Mouse (Mus musculus) embryonic facial prominence, embryonic 14.5 days (tissue): Measurements from ENCODE around the gene Olfr1148. TPM values are rescaled to one million over a fixed set of nuclear protein-coding genes. Genes with fewer than 3 reads are reported as not detected.

Experiments
- ATAC-seq: fragments of 200-750 bp; cut with Nextera tagmentation; 2 replicates; pipeline ENCODE4 v1.8.0; 2017; ENCODE audit warnings: low read depth, moderate number of reproducible peaks, moderate TSS enrichment
- DNase-seq: peaks from one replicate; pipeline ENCODE4 v3.0.0-alpha.2; 2015; ENCODE audit warnings: low spot score
- H3K27ac ChIP-seq: fragments of 300-500 bp; sonication (generic); replicated peaks from 2 replicates; pipeline ENCODE4 v1.5.1; 2014; ENCODE audit warnings: low read depth, mild to moderate bottlenecking, low read length, moderate library complexity
- H3K27me3 ChIP-seq: fragments of 300-500 bp; sonication (generic); replicated peaks from 2 replicates; pipeline ENCODE4 v1.6.1; 2014; ENCODE audit warnings: low read length; ENCODE audit not compliant: control insufficient read depth, insufficient read depth
- H3K36me3 ChIP-seq: fragments of 300-500 bp; sonication (generic); 2 replicates; pipeline ENCODE4 v1.6.1; 2014; ENCODE audit warnings: low read length, mixed read lengths; ENCODE audit not compliant: control insufficient read depth, insufficient read depth
- H3K4me1 ChIP-seq: fragments of 300-500 bp; sonication (generic); 2 replicates; pipeline ENCODE4 v1.6.1; 2014; ENCODE audit warnings: antibody characterized with exemption, low read length; ENCODE audit not compliant: control insufficient read depth, insufficient read depth
- H3K4me2 ChIP-seq: fragments of 300-500 bp; sonication (generic); 2 replicates; pipeline ENCODE4 v1.6.1; 2014; ENCODE audit warnings: low read depth, mild to moderate bottlenecking, low read length, moderate library complexity, mixed read lengths
- H3K4me3 ChIP-seq: fragments of 300-500 bp; sonication (generic); 2 replicates; pipeline ENCODE4 v1.5.1; 2014; ENCODE audit warnings: low read depth, mild to moderate bottlenecking, low read length
- H3K9ac ChIP-seq: fragments of 300-500 bp; sonication (generic); 2 replicates; pipeline ENCODE4 v1.6.1; 2014; ENCODE audit warnings: low read depth, mild to moderate bottlenecking, low read length, moderate library complexity, mixed read lengths
- H3K9me3 ChIP-seq: fragments of 300-500 bp; sonication (generic); 2 replicates; pipeline ENCODE4 v1.6.1; 2016; ENCODE audit warnings: low read length; ENCODE audit not compliant: control insufficient read depth
- WGBS: fragments of 180-500 bp; shearing (Covaris S2); extraction: QIAGEN DNeasy Blood & Tissue Kit; methylation state at CpG from one replicate; pipeline ENCODE4 v1.1.7; 2014; 5-methylcytosine and 5-hydroxymethylcytosine counted together
- polyA plus RNA-seq: library from polyadenylated mRNA; unstranded; fragments of >200 nt; fragmentation: Nextera tagmentation; extraction: Ambion mirVana; gene quantifications from 2 replicates; pipeline ENCODE4 v1.2.1, GENCODE M21; 2014

The Olfr1148 gene
- not detected in 2 replicates for polyA plus RNA-seq

GRCm38 (mm10) chr2:87830233-87830632, at the start of gene Olfr1148:
Gene Olfr1148 (plus strand): TSS chr2:87830533.
- no peak within 1 kb of the TSS for H3K27ac ChIP-seq
- no peaks in the 10 kb centered on the region for H3K9me3 ChIP-seq
- H3K9ac ChIP-seq = no peak within 1 kb of the TSS
- no peak within 1 kb of the TSS for H3K4me3 ChIP-seq
- no peaks in the 10 kb centered on the region for H3K4me1 ChIP-seq
- ATAC-seq (no peak), DNase-seq (no peak)
- 95% methylated on average over 1 of the region's 1 CpGs for WGBS
- no peaks in the 10 kb centered on the region for H3K36me3 ChIP-seq
- H3K4me2 ChIP-seq = no peak within 1 kb of the TSS
- H3K27me3 ChIP-seq = no peaks in the 10 kb centered on the region

- Histone ChIP-seq H3K4me2 (no peak within 1 kb of the TSS), H3K4me1 (no peaks in the 10 kb centered on the region), H3K36me3 (no peaks in the 10 kb centered on the region), H3K27me3 (no peaks in the 10 kb centered on the region), H3K9me3 (no peaks in the 10 kb centered on the region), H3K4me3 (no peak within 1 kb of the TSS), H3K9ac (no peak within 1 kb of the TSS), H3K27ac (no peak within 1 kb of the TSS)
- DNase-seq = no peak
- no peak for ATAC-seq
Observed at GRCm38 (mm10) chr2:87800292-87800691, 30.0 kb upstream of the Olfr1148 start, which contains the start of gene Olfr1143. Gene Olfr1143 (plus strand): TSS chr2:87800592.

GRCm38 (mm10) chr2:87809522-87809921, 20.8 kb upstream of the Olfr1148 start, which contains the start of gene Olfr1145:
Gene Olfr1145 (plus strand): TSS chr2:87809822.
- H3K9ac ChIP-seq = no peak within 1 kb of the TSS
- no peak within 1 kb of the TSS for H3K27ac ChIP-seq
- H3K9me3 ChIP-seq = no peaks in the 10 kb centered on the region
- H3K4me1 ChIP-seq = no peaks in the 10 kb centered on the region
- H3K36me3 ChIP-seq = no peaks in the 10 kb centered on the region
- WGBS = 67% methylated on average over 1 of the region's 1 CpGs
- H3K4me3 ChIP-seq = no peak within 1 kb of the TSS
- DNase-seq = no peak
- no peaks in the 10 kb centered on the region for H3K27me3 ChIP-seq
- ATAC-seq = no peak
- H3K4me2 ChIP-seq = no peak within 1 kb of the TSS

- Histone ChIP-seq H3K36me3 (no peaks in the 10 kb centered on the region), H3K9me3 (no peaks in the 10 kb centered on the region), H3K4me3 (no peak within 1 kb of the TSS), H3K4me2 (no peak within 1 kb of the TSS), H3K4me1 (no peaks in the 10 kb centered on the region), H3K27me3 (no peaks in the 10 kb centered on the region), H3K27ac (no peak within 1 kb of the TSS), H3K9ac (no peak within 1 kb of the TSS)
- no peak for DNase-seq
- 78% methylated on average over 1 of the region's 1 CpGs for WGBS
- ATAC-seq = no peak
Observed at GRCm38 (mm10) chr2:87843693-87844092, 13.4 kb downstream of the Olfr1148 start, which contains the start of gene Olfr1150-ps1. Gene Olfr1150-ps1 (plus strand): TSS chr2:87843993.

GRCm38 (mm10) chr2:87855562-87855961, 25.2 kb downstream of the Olfr1148 start, which contains the start of gene Olfr1151:
Gene Olfr1151 (plus strand): TSS chr2:87855862.
- no peak within 1 kb of the TSS for H3K27ac ChIP-seq
- no peaks in the 10 kb centered on the region for H3K4me1 ChIP-seq
- ATAC-seq (no peak), DNase-seq (no peak)
- no peak within 1 kb of the TSS for H3K9ac ChIP-seq
- no peak within 1 kb of the TSS for H3K4me3 ChIP-seq
- H3K36me3 ChIP-seq = no peaks in the 10 kb centered on the region
- no peaks in the 10 kb centered on the region for H3K9me3 ChIP-seq
- 89% methylated on average over 1 of the region's 1 CpGs for WGBS
- H3K27me3 ChIP-seq = no peaks in the 10 kb centered on the region
- H3K4me2 ChIP-seq = no peak within 1 kb of the TSS

GRCm38 (mm10) chr2:87866192-87866591, 35.9 kb downstream of the Olfr1148 start, which contains the start of gene Olfr1152:
Gene Olfr1152 (plus strand): TSS chr2:87866492.
- ATAC-seq (no peak), DNase-seq (no peak)
- Histone ChIP-seq H3K9ac (no peak within 1 kb of the TSS), H3K27me3 (no peaks in the 10 kb centered on the region), H3K27ac (no peak within 1 kb of the TSS), H3K4me2 (no peak within 1 kb of the TSS), H3K4me3 (no peak within 1 kb of the TSS), H3K36me3 (no peaks in the 10 kb centered on the region), H3K4me1 (no peaks in the 10 kb centered on the region), H3K9me3 (no peaks in the 10 kb centered on the region)

Other genes starting within 250 kb of the Olfr1148 start
- not detected in 2 replicates for gene Olfr1130, start 224.3 kb upstream of the Olfr1148 start, polyA plus RNA-seq
- gene Olfr1131, start 203.4 kb upstream of the Olfr1148 start, polyA plus RNA-seq = not detected in 2 replicates
- gene Olfr1132, start 193.0 kb upstream of the Olfr1148 start, polyA plus RNA-seq = not detected in 2 replicates
- gene Olfr1133, start 183.2 kb upstream of the Olfr1148 start, polyA plus RNA-seq = 0.29 TPM in 1 of 2 replicates, not detected in the other
- gene Olfr1134, start 172.1 kb upstream of the Olfr1148 start, polyA plus RNA-seq = not detected in 2 replicates
- not detected in 2 replicates for gene Olfr1135, start 156.9 kb upstream of the Olfr1148 start, polyA plus RNA-seq
- gene Olfr1136, start 136.6 kb upstream of the Olfr1148 start, polyA plus RNA-seq = not detected in 2 replicates
- not detected in 2 replicates for gene Olfr1137, start 117.4 kb upstream of the Olfr1148 start, polyA plus RNA-seq
- not detected in 2 replicates for gene Olfr1138, start 90.6 kb upstream of the Olfr1148 start, polyA plus RNA-seq
- gene Olfr1140, start 86.8 kb upstream of the Olfr1148 start, polyA plus RNA-seq = not detected in 2 replicates
- not detected in 2 replicates for gene Olfr1141, start 76.5 kb upstream of the Olfr1148 start, polyA plus RNA-seq
- not detected in 2 replicates for gene Olfr152, start 51.0 kb upstream of the Olfr1148 start, polyA plus RNA-seq
- 0.18 TPM in 1 of 2 replicates, not detected in the other for gene Olfr1143, start 29.9 kb upstream of the Olfr1148 start, polyA plus RNA-seq
- not detected in 2 replicates for gene Olfr1145, start 20.7 kb upstream of the Olfr1148 start, polyA plus RNA-seq
- not detected in 2 replicates for gene Olfr1150-ps1, start 13.5 kb downstream of the Olfr1148 start, polyA plus RNA-seq
- gene Olfr1151, start 25.3 kb downstream of the Olfr1148 start, polyA plus RNA-seq = not detected in 2 replicates
- 0.06 TPM in 1 of 2 replicates, not detected in the other for gene Olfr1152, start 36.0 kb downstream of the Olfr1148 start, polyA plus RNA-seq
- 0.11 TPM in 1 of 2 replicates, not detected in the other for gene Olfr1153, start 64.4 kb downstream of the Olfr1148 start, polyA plus RNA-seq
- not detected in 2 replicates for gene Olfr1154, start 74.6 kb downstream of the Olfr1148 start, polyA plus RNA-seq
- gene Olfr1155, start 114.6 kb downstream of the Olfr1148 start, polyA plus RNA-seq = not detected in 2 replicates
- 0.11 TPM in 1 of 2 replicates, not detected in the other for gene Olfr1156, start 122.6 kb downstream of the Olfr1148 start, polyA plus RNA-seq
- gene Olfr1157, start 137.8 kb downstream of the Olfr1148 start, polyA plus RNA-seq = not detected in 2 replicates
- not detected in 2 replicates for gene Olfr74, start 144.1 kb downstream of the Olfr1148 start, polyA plus RNA-seq
- not detected in 2 replicates for gene Olfr1158, start 159.6 kb downstream of the Olfr1148 start, polyA plus RNA-seq
- gene Olfr1160, start 177.7 kb downstream of the Olfr1148 start, polyA plus RNA-seq = not detected in 2 replicates
- gene Olfr1161, start 192.2 kb downstream of the Olfr1148 start, polyA plus RNA-seq = not detected in 2 replicates
- gene Olfr73, start 207.2 kb downstream of the Olfr1148 start, polyA plus RNA-seq = not detected in 2 replicates
- gene Olfr1162, start 220.6 kb downstream of the Olfr1148 start, polyA plus RNA-seq = 0.09 TPM in 1 of 2 replicates, not detected in the other
- gene Olfr1163, start 241.3 kb downstream of the Olfr1148 start, polyA plus RNA-seq = not detected in 2 replicates